Comparison of ENCODE assay signal across 9 mouse cellular contexts in the genomic region with DNA sequence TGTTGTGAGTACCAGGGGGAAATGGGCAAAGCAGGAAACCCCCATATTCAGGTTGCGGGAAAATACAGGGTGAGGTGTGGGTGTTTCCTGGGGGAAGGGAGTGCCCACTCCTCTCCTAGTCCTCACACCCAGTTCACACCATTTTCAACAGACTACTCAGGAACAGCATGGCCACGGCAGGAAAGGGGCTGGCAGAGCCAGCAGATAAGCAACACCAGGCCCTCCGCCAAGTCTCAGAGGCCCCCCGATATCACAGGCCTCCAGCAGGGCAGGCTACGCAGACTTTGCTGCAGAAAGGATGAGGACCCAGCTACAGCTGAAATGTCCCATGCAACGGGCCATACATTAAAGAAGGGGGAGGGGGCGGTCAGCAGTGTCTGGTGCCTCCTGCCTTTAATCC. TPM values are rescaled to one million over a fixed set of nuclear protein-coding genes. Genes with fewer than 3 reads are reported as not detected.
DNase-seq lines count a peak whose midpoint lies in the region; ATAC-seq and TF ChIP-seq lines count a peak whose summit lies in the region.
"Had no signal": no experiment of that assay in that cellular context is flagged by ENCODE, and none has a peak within 500 bp of the region (broad histone marks: within the 10 kb centered on the region; RNA-seq: fewer than 3 reads in every experiment).

No protein-coding gene starts in this region.

- TF ChIP-seq POLR2A in brain, embryonic 14.5 days (IDR thresholded peaks at IDR 0.05; ENCODE audit: borderline replicate concordance, extremely low read depth, insufficient read depth, insufficient read length, poor library complexity, severe bottlenecking) = no peak

- H3K27me3 ChIP-seq in kidney, embryonic 14.5 days (ENCODE audit: control insufficient read depth, insufficient read depth, low read length) = no peaks in the 10 kb centered on the region
- H3K27me3 ChIP-seq in heart, embryonic 16.5 days (ENCODE audit: control insufficient read depth, insufficient read depth, low read length) = no peaks in the 10 kb centered on the region
- no peaks in the 10 kb centered on the region for H3K27me3 ChIP-seq in hindbrain, postnatal 0 days (ENCODE audit: insufficient read depth, low read length)
- H3K27me3 ChIP-seq: neural tube, embryonic 12.5 days had no signal

- DNase-seq in kidney, postnatal 14 days = no peak
- DNase-seq in brain, embryonic 14.5 days (ENCODE audit: low read depth) = peak; percentile 40
- no peak for DNase-seq in frontal cortex, postnatal 36 days (ENCODE audit: low spot score in 2 of 2)
- no peak for DNase-seq in hindbrain, postnatal 0 days (ENCODE audit: low spot score)
- no peak for DNase-seq in adrenal gland, postnatal 14 days

- no peak overlapping the region for H3K4me2 ChIP-seq in kidney, embryonic 14.5 days (replicated peaks; ENCODE audit: low read depth, low read length)
- H3K4me2 ChIP-seq in heart, embryonic 16.5 days (ENCODE audit: low read depth, low read length) = peak overlapping the region; percentile 54
- H3K4me2 ChIP-seq in hindbrain, postnatal 0 days (ENCODE audit: low read depth, low read length) = no peak overlapping the region
- H3K4me2 ChIP-seq: neural tube, embryonic 12.5 days had no signal

- peaks cover 46% of the 10 kb centered on the region for H3K4me1 ChIP-seq in kidney, embryonic 14.5 days (ENCODE audit: control insufficient read depth, insufficient read depth, low read length)
- peaks cover 91% of the 10 kb centered on the region for H3K4me1 ChIP-seq in heart, embryonic 16.5 days (ENCODE audit: control insufficient read depth, insufficient read depth, low read length)
- peaks cover 17% of the 10 kb centered on the region; the same call in 1 of the 2 replicates for H3K4me1 ChIP-seq in hindbrain, postnatal 0 days (ENCODE audit: insufficient read depth, low read length)

- 81% methylated on average over 7 of the region's 7 CpGs for WGBS in kidney, embryonic 14.5 days
- WGBS in heart, embryonic 16.5 days = 25% methylated on average over 7 of the region's 7 CpGs
- WGBS in hindbrain, postnatal 0 days = 52% methylated on average over 7 of the region's 7 CpGs

- no peak overlapping the region for H3K27ac ChIP-seq in kidney, embryonic 14.5 days (ENCODE audit: low read depth, low read length)
- peak overlapping the region; percentile 89 for H3K27ac ChIP-seq in heart, embryonic 16.5 days (ENCODE audit: low read length)
- no peak overlapping the region for H3K27ac ChIP-seq in hindbrain, postnatal 0 days
- H3K27ac ChIP-seq: neural tube, embryonic 12.5 days had no signal

- TF ChIP-seq CTCF in brain, embryonic 14.5 days (IDR thresholded peaks at IDR 0.05; ENCODE audit: borderline replicate concordance, extremely low read depth, insufficient read depth, insufficient read length) = no peak
- TF ChIP-seq CTCF in hindbrain, postnatal 0 days (IDR thresholded peaks at IDR 0.05; ENCODE audit: low read depth) = no peak

- H3K4me3 ChIP-seq in kidney, embryonic 14.5 days (ENCODE audit: low read length) = no peak overlapping the region
- peak overlapping the region; percentile 5 for H3K4me3 ChIP-seq in heart, embryonic 16.5 days (ENCODE audit: low read length)
- H3K4me3 ChIP-seq in hindbrain, postnatal 0 days (ENCODE audit: low read length) = no peak overlapping the region
- H3K4me3 ChIP-seq: neural tube, embryonic 12.5 days had no signal

- H3K9me3 ChIP-seq in kidney, embryonic 14.5 days (ENCODE audit: control insufficient read depth, low read length) = no peaks in the 10 kb centered on the region
- H3K9me3 ChIP-seq in heart, embryonic 16.5 days (replicated peaks; ENCODE audit: control insufficient read depth, low read length) = peaks cover 2% of the 10 kb centered on the region; the same call in 1 of the 2 replicates
- no peaks in the 10 kb centered on the region for H3K9me3 ChIP-seq in hindbrain, postnatal 0 days (ENCODE audit: low read length)
- H3K9me3 ChIP-seq: neural tube, embryonic 12.5 days had no signal

- ATAC-seq in kidney, embryonic 14.5 days (ENCODE audit: low FRiP score, low TSS enrichment) = no peak
- peak; percentile 59 for ATAC-seq in heart, embryonic 16.5 days (replicated peaks; ENCODE audit: extremely low read depth, insufficient read depth, low FRiP score)
- peak; percentile 60 for ATAC-seq in megakaryocyte progenitor cell, adult 5-6 weeks (replicated peaks; ENCODE audit: poor library complexity)
- ATAC-seq in hindbrain, postnatal 0 days = no peak

- H3K9ac ChIP-seq in kidney, embryonic 14.5 days (ENCODE audit: low read depth, low read length) = 0 out of 2 replicates have a peak overlapping the region, but pooled peaks have one; percentile 5
- H3K9ac ChIP-seq in heart, embryonic 16.5 days (ENCODE audit: low read length) = peak overlapping the region; percentile 62
- no peak overlapping the region for H3K9ac ChIP-seq in hindbrain, postnatal 0 days (replicated peaks; ENCODE audit: low read length)
- H3K9ac ChIP-seq: neural tube, embryonic 12.5 days had no signal

- 0 out of 2 replicates have a peak, but pooled peaks cover 3% of the 10 kb centered on the region for H3K36me3 ChIP-seq in kidney, embryonic 14.5 days (ENCODE audit: control insufficient read depth, insufficient read depth, low read length)
- peaks cover 7% of the 10 kb centered on the region for H3K36me3 ChIP-seq in heart, embryonic 16.5 days (ENCODE audit: control insufficient read depth, insufficient read depth)
- H3K36me3 ChIP-seq in hindbrain, postnatal 0 days (ENCODE audit: insufficient read depth, low read length) = no peaks in the 10 kb centered on the region

RNA-seq across cellular contexts. Expression of gene Stk24, which starts 14.4 kb away (rescaled TPM):
- 24.2 and 51.5 TPM in 2 replicates for polyA plus RNA-seq in kidney, embryonic 14.5 days (2014; fragmentation: Nextera tagmentation; extraction: Ambion mirVana)
- 26.2 and 29.7 TPM in 2 replicates for polyA plus RNA-seq in brain, embryonic 14.5 days (2012; rRNA removed)
- 36.6 and 38.6 TPM in 2 replicates for polyA plus RNA-seq in heart, embryonic 16.5 days (2015; fragmentation: Nextera tagmentation; extraction: Ambion mirVana)
- 97.1 and 100 TPM in 2 replicates for total RNA-seq in megakaryocyte progenitor cell, adult 5-6 weeks (2015)
- total RNA-seq in megakaryocyte progenitor cell, adult 5-6 weeks (2017) = 73.4 and 76.7 TPM in 2 replicates
- 18.7 and 27.5 TPM in 2 replicates for total RNA-seq in hindbrain, postnatal 0 days (2014; rRNA removed)
- 14.2 and 15.0 TPM in 2 replicates for polyA plus RNA-seq in hindbrain, postnatal 0 days (2015; fragmentation: Nextera tagmentation; extraction: Ambion mirVana)
- total RNA-seq in adrenal gland, postnatal 14 days (2021) = 93.2 and 95.8 TPM in 2 replicates

Comparison
In these comparisons a context has a peak if more than half of its experiments do, and no peak if none do; other contexts are left out.
1. ATAC-seq: peak in heart, embryonic 16.5 days (single experiment) and megakaryocyte progenitor cell, adult 5-6 weeks (single experiment); none in kidney, embryonic 14.5 days (single experiment) and hindbrain, postnatal 0 days (single experiment).